Mouse (Mus musculus) splenic B cell, adult 2 months (primary cell): ENCODE measurements around the gene OR5BS1P.

Source experiments
- DNase-seq: peaks from one replicate; pipeline ENCODE4 v3.0.0-alpha.2; 2011; ENCODE audit warnings: low read depth, low spot score
- H3K27me3 ChIP-seq: 2 replicates; pipeline ENCODE4 v1.6.1; 2012; ENCODE audit warnings: mild to moderate bottlenecking, low read length, moderate library complexity, mixed read lengths; ENCODE audit not compliant: control insufficient read depth, poor library complexity, insufficient read depth, severe bottlenecking
- H3K36me3 ChIP-seq: 2 replicates; pipeline ENCODE4 v1.6.1; 2012; ENCODE audit warnings: mild to moderate bottlenecking, low read length, moderate library complexity, mixed read lengths; ENCODE audit not compliant: control insufficient read depth, poor library complexity, insufficient read depth, severe bottlenecking

The OR5BS1P gene

DNA sequence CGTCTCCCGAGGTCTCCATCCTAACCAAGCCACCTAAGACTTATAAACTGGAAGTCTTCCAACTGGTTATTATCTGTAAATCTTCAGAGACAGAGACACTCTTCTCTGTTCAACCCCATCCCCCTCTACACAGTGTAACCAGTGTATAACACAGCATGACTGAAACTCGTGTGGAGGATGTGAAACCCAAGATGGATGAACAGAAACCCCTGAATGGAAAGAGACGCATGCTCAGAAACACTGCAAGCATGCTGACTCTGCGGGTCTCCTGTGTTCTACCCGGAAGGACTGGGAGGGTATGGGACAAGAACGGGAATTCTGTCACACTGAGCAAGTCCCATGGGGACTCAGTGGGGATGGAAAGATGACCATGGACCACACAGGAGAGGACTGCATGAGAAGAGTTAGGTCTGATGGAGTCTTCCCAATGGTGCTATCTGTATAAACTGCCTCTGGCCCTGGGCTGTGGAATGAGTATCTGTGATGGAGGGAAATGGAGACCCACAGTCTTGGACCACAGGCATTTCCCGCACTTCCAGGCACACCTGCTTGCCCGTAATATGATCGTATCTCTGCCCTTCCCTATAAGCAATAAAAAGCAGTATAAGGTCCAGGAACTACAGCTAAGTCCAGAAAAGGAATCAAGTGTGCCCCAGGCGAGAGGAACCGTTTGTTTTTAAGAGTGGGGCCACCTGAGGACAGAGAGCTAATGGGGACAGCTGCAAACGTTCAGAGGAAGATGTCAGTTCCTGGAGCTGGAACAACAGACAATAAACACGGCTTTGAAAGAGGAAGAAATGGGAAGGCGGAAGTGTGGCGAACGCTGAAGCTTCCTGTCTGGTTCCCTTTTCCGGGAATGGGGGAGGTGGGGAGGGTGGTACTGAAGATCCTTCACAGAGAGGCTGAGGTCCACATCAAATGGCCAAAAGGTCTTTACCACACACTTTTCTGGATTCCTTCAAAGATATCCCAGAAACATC is 14.5 kb downstream of the OR5BS1P start:
- DNase-seq = peak; percentile 85
- no peaks in the 10 kb centered on the region for H3K36me3 ChIP-seq
- no peaks in the 10 kb centered on the region for H3K27me3 ChIP-seq

DNA sequence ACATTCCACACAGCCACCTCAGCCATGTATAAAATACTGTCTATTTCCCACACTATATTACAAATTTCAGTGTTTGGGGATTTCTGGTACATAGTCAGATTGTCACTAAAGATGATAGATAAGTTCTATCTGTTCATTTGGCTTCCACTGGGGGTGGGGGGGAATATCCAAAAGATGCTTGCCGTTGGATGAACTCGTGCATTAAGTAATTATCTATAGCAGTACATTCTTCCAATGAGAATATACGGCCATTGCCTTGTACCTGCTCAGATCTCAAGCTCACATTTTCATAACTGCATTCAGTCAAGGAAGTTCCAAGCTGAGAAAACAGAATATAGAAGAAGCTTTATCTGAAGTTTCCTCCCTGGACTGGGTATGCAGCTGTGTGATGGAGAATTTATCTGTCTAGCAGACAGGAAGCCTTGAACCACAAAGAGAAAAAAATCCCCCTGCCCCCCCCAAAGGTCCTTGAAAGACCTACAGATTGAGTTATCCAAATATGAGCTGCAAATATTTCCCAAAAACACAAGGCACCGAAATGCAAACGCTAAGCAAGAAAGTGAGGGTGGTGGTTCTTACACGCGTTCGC is 16.8 kb downstream of the OR5BS1P start:
- H3K36me3 ChIP-seq = no peaks in the 10 kb centered on the region
- no peak for DNase-seq

DNA sequence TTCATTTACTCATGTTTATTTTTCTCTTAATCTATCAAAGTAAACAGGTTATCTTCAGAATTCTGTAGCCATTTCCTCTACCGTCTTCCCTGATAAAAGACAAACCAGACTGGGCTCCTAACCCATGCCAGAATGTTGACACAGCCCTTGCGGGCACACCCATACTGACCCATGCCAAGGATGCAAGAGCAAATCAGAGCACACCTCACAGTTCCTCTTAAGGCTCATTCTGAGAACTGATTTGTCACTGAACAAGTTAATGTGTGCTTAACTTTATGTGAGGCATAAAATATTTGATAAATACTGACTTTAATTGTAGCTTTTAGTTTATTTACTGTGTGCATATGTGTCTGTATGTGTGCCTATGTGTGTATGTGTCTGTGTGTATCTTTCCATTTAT is 21.6 kb downstream of the OR5BS1P start:
- DNase-seq = no peak
- Histone ChIP-seq H3K27me3 (no peaks in the 10 kb centered on the region), H3K36me3 (no peaks in the 10 kb centered on the region)

More for the DNA sequence above, 16.8 kb downstream of the OR5BS1P start:
- H3K27me3 ChIP-seq = no peaks in the 10 kb centered on the region

DNA sequence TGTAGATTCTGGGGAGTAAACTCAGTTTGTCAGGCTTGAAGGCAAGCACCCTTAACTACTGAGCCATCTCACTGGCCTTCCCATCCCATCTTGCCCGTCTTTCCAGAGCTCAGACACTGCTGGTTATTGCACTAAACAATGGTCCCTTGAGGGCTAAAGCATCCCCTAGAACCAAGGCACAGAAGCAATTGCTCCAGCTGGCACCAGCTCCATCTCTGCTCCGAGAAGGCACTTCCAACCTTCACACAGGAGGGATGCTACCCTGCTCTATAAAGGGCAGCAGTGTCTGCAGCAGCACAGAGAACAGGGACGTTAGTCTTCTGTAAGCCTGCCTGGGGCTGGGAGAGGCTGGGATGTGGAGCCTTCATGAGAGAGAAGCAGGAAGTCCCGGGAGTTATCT is 22.4 kb downstream of the OR5BS1P start, which contains the start of gene Olfr279:
Gene Olfr279, plus strand, starts transcription at position 301 of the 400 bp plus-strand sequence.
- no peak for DNase-seq

DNA sequence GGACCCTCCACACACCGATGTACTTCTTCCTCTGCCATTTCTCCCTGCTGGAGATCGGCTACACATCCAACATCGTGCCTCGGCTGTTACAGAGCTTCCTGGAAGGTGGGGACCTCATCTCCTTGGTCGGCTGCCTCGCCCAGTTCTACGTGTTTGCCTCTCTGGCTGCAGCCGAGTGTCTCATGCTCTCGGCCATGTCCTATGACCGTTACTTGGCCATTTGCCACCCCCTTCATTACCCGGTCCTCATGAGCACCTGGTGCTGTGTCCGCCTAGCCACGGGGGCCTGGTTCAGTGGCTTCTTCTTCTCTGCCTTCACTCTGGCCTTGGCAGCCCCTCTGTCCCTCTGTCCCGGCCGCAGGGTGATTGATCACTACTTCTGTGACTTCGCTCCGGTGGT is 27.9 kb downstream of the OR5BS1P start:
- Histone ChIP-seq H3K27me3 (no peaks in the 10 kb centered on the region), H3K36me3 (no peaks in the 10 kb centered on the region)
- no peak for DNase-seq

More for the DNA sequence above, 22.4 kb downstream of the OR5BS1P start, which contains the start of gene Olfr279:
- no peaks in the 10 kb centered on the region for H3K36me3 ChIP-seq
- H3K27me3 ChIP-seq = no peaks in the 10 kb centered on the region

- Histone ChIP-seq H3K36me3 (no peaks in the 10 kb centered on the region), H3K27me3 (no peaks in the 10 kb centered on the region)
- DNase-seq = no peak
Measured at GRCm38 (mm10) chr15:98503317-98503716, 33.6 kb downstream of the OR5BS1P start.

DNA sequence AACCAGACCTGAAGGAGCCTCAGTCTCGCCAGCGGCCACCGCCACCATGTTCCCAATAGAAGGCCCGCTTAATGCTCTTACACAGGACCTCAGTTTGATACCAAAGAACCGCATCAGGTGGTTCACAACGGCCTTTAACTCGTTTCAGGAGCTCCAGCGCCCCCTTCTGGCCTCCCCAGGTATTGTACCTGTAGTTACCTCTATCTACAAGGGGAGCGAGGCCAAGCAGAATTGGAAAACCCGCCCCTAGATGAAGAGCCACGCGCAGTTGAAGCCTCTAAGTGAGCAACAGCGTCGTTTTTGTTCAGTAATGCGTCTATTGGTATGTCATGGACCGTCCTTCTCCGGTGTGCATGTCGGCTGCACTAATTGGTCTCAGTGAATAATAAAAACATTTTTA is 34.8 kb downstream of the OR5BS1P start:
- no peaks in the 10 kb centered on the region for H3K36me3 ChIP-seq
- peak; percentile 89 for DNase-seq

DNA sequence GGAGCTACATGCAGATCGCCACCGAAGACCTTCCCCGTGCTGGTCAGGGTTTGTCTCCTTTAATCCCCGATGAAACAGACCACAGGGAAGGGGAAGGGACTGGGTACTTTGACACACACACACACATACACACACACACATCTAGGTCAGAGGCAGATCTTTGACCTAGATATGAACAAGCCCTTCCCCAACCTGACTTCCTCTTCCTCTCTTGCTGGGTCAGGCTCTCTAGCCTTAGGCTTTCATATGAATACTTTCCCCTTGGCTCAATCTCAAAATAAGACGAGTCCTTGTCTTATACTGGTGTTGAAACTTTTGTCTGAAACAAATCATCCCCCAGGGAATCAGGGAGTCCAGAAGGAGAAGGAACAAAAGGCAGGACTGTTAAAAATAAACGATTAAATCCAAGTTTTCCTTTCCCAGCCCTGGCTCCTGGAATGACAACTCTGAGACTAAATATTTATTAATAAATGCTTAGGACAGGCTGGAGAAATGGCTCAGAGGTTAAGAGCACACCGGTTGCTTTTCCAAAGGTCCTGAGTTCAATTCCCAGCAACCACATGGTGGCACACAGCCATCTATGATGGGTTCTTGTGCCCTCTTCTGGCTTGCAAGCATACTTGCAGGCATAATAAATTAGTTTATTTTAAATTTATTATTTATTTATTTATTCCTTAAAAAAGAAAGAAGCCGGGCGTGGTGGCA is 36.7 kb downstream of the OR5BS1P start:
- H3K36me3 ChIP-seq = no peaks in the 10 kb centered on the region
- DNase-seq = no peak

More for the DNA sequence above, 34.8 kb downstream of the OR5BS1P start:
- no peaks in the 10 kb centered on the region for H3K27me3 ChIP-seq

GRCm38 (mm10) chr15:98507321-98507720 is 37.6 kb downstream of the OR5BS1P start:
- DNase-seq = no peak
- Histone ChIP-seq H3K36me3 (no peaks in the 10 kb centered on the region), H3K27me3 (no peaks in the 10 kb centered on the region)

More for the DNA sequence above, 36.7 kb downstream of the OR5BS1P start:
- H3K27me3 ChIP-seq = no peaks in the 10 kb centered on the region

DNA sequence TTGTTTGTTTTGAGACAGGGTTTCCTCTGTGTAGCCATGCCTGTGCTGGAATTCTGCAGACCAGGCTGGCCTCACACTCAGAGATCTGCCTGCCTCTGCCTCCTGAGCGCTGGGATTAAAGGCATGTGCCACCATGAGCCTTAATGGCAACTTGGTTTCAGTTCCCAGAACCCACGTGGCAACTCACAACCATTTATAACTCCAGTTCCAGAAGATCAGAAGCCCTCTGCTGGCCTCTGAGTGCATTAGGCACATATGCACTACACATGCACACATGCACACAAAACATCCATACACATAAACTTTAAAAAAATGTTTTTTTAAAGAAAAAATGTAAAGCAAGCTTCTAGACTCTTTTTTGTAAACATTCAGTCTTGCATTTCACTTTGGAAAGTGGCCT is 39.7 kb downstream of the OR5BS1P start:
- peak; percentile 29 for DNase-seq
- no peaks in the 10 kb centered on the region for H3K27me3 ChIP-seq
- H3K36me3 ChIP-seq = no peaks in the 10 kb centered on the region

DNA sequence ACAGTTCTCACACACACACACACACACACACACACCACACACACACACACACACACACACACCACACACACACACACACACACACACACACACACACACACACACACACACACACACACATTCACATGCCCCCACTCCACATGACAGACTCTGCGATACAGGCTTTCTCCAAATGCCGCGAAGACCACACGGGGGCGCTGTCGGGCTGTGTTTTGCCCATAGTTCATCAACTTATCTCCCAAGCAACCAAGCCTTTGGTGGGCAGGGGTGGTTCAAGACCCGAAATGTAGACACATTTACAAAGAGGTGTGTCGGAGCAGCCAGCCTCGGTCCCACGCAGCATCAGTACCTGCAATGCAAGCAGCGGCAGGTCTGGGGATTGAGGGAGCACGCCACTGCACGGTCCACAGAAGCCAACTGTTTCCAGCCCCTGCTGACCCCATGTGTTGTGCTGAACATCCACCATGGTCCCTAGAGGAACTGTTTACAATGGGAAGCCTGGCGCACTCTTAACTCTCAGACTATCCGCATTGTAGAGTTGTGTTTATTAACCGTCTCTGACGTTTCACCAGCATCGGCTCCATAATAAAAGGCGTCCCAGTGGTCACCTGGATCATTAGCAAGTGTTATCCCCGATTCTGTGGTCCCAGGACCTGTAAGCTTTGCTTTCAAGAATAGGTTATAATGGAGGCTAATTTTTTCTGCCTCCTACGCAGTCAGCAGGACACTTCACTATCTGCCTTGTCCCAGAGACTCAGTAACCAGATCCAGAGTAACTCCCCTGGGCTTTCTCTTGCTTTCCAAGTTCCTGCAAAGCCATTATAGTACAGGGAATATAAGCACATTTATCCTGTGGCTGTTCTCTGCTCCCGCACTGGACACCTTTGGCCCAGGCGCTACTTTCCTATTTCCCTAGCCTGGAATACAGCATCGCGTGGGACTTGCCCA is 41.0 kb downstream of the OR5BS1P start:
- no peaks in the 10 kb centered on the region for H3K27me3 ChIP-seq
- no peaks in the 10 kb centered on the region for H3K36me3 ChIP-seq
- peak; percentile 93 for DNase-seq

DNA sequence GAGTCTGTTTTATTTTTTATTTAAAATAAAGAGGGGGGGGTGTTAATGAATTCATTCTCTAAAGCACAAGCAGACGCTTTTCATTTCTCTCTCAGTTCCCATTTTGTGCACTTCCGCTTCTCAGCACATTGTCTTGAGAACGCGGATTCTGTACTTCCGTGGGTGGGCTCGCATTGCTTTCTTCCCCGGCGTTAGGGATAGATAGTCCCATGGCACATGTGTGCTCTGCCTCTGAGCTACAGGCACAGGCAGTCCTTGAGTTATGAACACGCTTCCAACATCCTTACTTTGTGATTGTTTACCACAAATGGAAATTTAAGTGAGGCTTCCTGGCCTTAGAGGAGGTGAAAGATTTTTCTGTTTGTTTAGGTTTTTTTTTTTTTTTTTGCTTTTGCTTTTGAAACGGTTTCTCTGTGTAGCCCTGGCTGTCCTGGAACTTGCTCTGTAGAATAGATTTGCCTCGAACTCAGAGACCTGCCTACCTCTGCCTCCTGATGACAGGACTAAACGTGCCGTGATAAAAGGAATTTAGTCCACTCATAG is 41.8 kb downstream of the OR5BS1P start:
- H3K27me3 ChIP-seq = no peaks in the 10 kb centered on the region
- peak; percentile 84 for DNase-seq
- H3K36me3 ChIP-seq = no peaks in the 10 kb centered on the region

- DNase-seq = no peak
- Histone ChIP-seq H3K36me3 (no peaks in the 10 kb centered on the region), H3K27me3 (no peaks in the 10 kb centered on the region)
Measured at GRCm38 (mm10) chr15:98512232-98512631, 42.5 kb downstream of the OR5BS1P start.
